Mouse (Mus musculus) CH12.LX (cell line): Measurements from ENCODE around the gene Col9a2. TPM values are rescaled to one million over a fixed set of nuclear protein-coding genes. Genes with fewer than 3 reads are reported as not detected.
A peak's percentile ranks its signal among the peaks of the same experiment; 100 is the strongest.

ENCODE experiments used
- DNase-seq: peaks from one replicate; pipeline ENCODE4 v3.0.0-alpha.2; 2013; ENCODE audit errors: extremely low read depth
- H3K27ac ChIP-seq: 2 replicates; pipeline ENCODE4 v1.5.1; 2012; ENCODE audit warnings: low read depth, mild to moderate bottlenecking, control low read depth, moderate library complexity; ENCODE audit not compliant: insufficient read depth
- H3K27me3 ChIP-seq: replicated peaks from 2 replicates; pipeline ENCODE3; 2012; ENCODE audit warnings: inconsistent platforms
- H3K36me3 ChIP-seq, 2 experiments: replicated peaks in 1 of 2; 2 replicates each; pipeline versions ENCODE3 to v1.6.1; 2012; ENCODE audit warnings: inconsistent platforms in 1 of 2, low read length in 1 of 2, mild to moderate bottlenecking in 1 of 2, mixed read lengths in 1 of 2, moderate library complexity in 1 of 2; ENCODE audit not compliant: control insufficient read depth in 1 of 2, insufficient read depth in 1 of 2
- H3K4me1 ChIP-seq, 2 experiments: 2 replicates each; pipeline ENCODE4 v1.6.1; 2012; ENCODE audit warnings: inconsistent platforms in 1 of 2, moderate library complexity in 1 of 2; ENCODE audit not compliant: insufficient read depth in 2 of 2, control insufficient read depth in 1 of 2
- H3K4me2 ChIP-seq: 2 replicates; pipeline ENCODE4 v1.6.1; 2012; ENCODE audit warnings: low read depth, mild to moderate bottlenecking, control low read depth; ENCODE audit not compliant: poor library complexity, insufficient read depth, severe bottlenecking
- H3K4me3 ChIP-seq, 3 experiments: fragments of 150-350 bp in 1 of 3; sonication (generic) in 1 of 3; replicated peaks in 1 of 3; 2 replicates each; pipeline versions ENCODE3 to v1.5.1; 2011 to 2012; ENCODE audit warnings: low read depth in 2 of 3, low read length in 2 of 3, mild to moderate bottlenecking in 2 of 3, moderate library complexity in 2 of 3, control low read depth in 1 of 3, improper control_type of control experiment in 1 of 3, inconsistent platforms in 1 of 3, mixed read lengths in 1 of 3; ENCODE audit not compliant: poor library complexity in 1 of 3
- H3K79me2 ChIP-seq: replicated peaks from 2 replicates; pipeline ENCODE4 v1.6.1; 2012; ENCODE audit warnings: mild to moderate bottlenecking, moderate library complexity; ENCODE audit not compliant: control insufficient read depth, poor library complexity, insufficient read depth, severe bottlenecking; ENCODE audit errors: extremely low read depth
- H3K9ac ChIP-seq: 2 replicates; pipeline ENCODE4 v1.6.1; 2012; ENCODE audit warnings: low read depth, mild to moderate bottlenecking, control low read depth, moderate library complexity; ENCODE audit not compliant: insufficient read depth
- H3K9me3 ChIP-seq: replicated peaks from 2 replicates; pipeline ENCODE3; 2012; ENCODE audit warnings: low read length, inconsistent platforms, mixed read lengths
- BHLHE40 ChIP-seq: IDR thresholded peaks from 2 replicates; pipeline ENCODE4 v1.6.1; 2011; ENCODE audit warnings: mild to moderate bottlenecking, low read depth, low read length, improper control_type of control experiment
- CHD1 ChIP-seq: IDR thresholded peaks from 2 replicates; pipeline ENCODE4 v1.6.1; 2012; ENCODE audit warnings: low read depth, low read length, improper control_type of control experiment, inconsistent platforms
- CHD2 ChIP-seq: IDR thresholded peaks from 2 replicates; pipeline ENCODE4 v1.6.1; 2011; ENCODE audit warnings: low read length, improper control_type of control experiment
- CTCF ChIP-seq, 2 experiments: IDR thresholded peaks in 1 of 2; conservative IDR thresholded peaks in 1 of 2; 2 replicates each; pipeline ENCODE4 v1.5.1; 2011 to 2012; ENCODE audit warnings: low read depth in 2 of 2, low read length in 2 of 2, improper control_type of control experiment in 1 of 2, inconsistent platforms in 1 of 2, mild to moderate bottlenecking in 1 of 2, moderate library complexity in 1 of 2
- E2F4 ChIP-seq: IDR thresholded peaks from 2 replicates; pipeline ENCODE4 v1.6.1; 2011; ENCODE audit warnings: low read depth, low read length, improper control_type of control experiment; ENCODE audit not compliant: insufficient replicate concordance
- ELF1 ChIP-seq: IDR thresholded peaks from 2 replicates; pipeline ENCODE4 v1.6.1; 2014; ENCODE audit warnings: low read depth, mild to moderate bottlenecking, inconsistent platforms, low read length, improper control_type of control experiment
- EP300 ChIP-seq: IDR thresholded peaks from 2 replicates; pipeline ENCODE4 v1.6.1; 2011; ENCODE audit warnings: low read length, improper control_type of control experiment
- ETS1 ChIP-seq: conservative IDR thresholded peaks from 2 replicates; pipeline ENCODE4 v1.6.1; 2012; ENCODE audit warnings: low read depth, mild to moderate bottlenecking, inconsistent platforms, low read length, improper control_type of control experiment, moderate library complexity
- GABPA ChIP-seq: IDR thresholded peaks from 2 replicates; pipeline ENCODE4 v1.6.1; 2012; ENCODE audit warnings: low read depth, low read length, improper control_type of control experiment, inconsistent platforms; ENCODE audit not compliant: insufficient replicate concordance
- HCFC1 ChIP-seq: IDR thresholded peaks from 2 replicates; pipeline ENCODE4 v1.6.1; 2012; ENCODE audit warnings: low read depth, mild to moderate bottlenecking, inconsistent platforms, low read length, improper control_type of control experiment
- IRF4 ChIP-seq: IDR thresholded peaks from 2 replicates; pipeline ENCODE4 v1.6.1; 2014; ENCODE audit warnings: low read depth, mild to moderate bottlenecking, inconsistent platforms, low read length, improper control_type of control experiment
- JUN ChIP-seq: IDR thresholded peaks from 2 replicates; pipeline ENCODE4 v1.6.1; 2011; ENCODE audit warnings: low read depth, mild to moderate bottlenecking, low read length, improper control_type of control experiment, moderate library complexity; ENCODE audit not compliant: insufficient read depth
- JUND ChIP-seq: conservative IDR thresholded peaks from 2 replicates; pipeline ENCODE4 v1.6.1; 2011; ENCODE audit warnings: low read depth, low read length, improper control_type of control experiment
- KAT2A ChIP-seq: IDR thresholded peaks from 2 replicates; pipeline ENCODE4 v1.6.1; 2012; ENCODE audit warnings: low read length, improper control_type of control experiment, inconsistent platforms; ENCODE audit not compliant: insufficient replicate concordance
- MAFK ChIP-seq: IDR thresholded peaks from 2 replicates; pipeline ENCODE4 v1.6.1; 2011; ENCODE audit warnings: low read length, improper control_type of control experiment; ENCODE audit not compliant: insufficient replicate concordance
- MAX ChIP-seq: IDR thresholded peaks from 2 replicates; pipeline ENCODE4 v1.6.1; 2011; ENCODE audit warnings: low read length, improper control_type of control experiment
- MAZ ChIP-seq: IDR thresholded peaks from 2 replicates; pipeline ENCODE4 v1.6.1; 2012; ENCODE audit warnings: low read depth, mild to moderate bottlenecking, inconsistent platforms, low read length, improper control_type of control experiment, moderate library complexity
- MEF2A ChIP-seq: IDR thresholded peaks from 2 replicates; pipeline ENCODE4 v1.6.1; 2014; ENCODE audit warnings: low read depth, mild to moderate bottlenecking, inconsistent platforms, low read length, improper control_type of control experiment, borderline replicate concordance
- MXI1 ChIP-seq: IDR thresholded peaks from 2 replicates; pipeline ENCODE4 v1.6.1; 2011; ENCODE audit warnings: mild to moderate bottlenecking, low read depth, low read length, improper control_type of control experiment
- MYC ChIP-seq: IDR thresholded peaks from 2 replicates; pipeline ENCODE4 v1.6.1; 2011; ENCODE audit warnings: low read depth, mild to moderate bottlenecking, improper control_type of control experiment, low read length
- NELFE ChIP-seq: IDR thresholded peaks from 2 replicates; pipeline ENCODE4 v1.6.1; 2011; ENCODE audit warnings: low read depth, low read length, improper control_type of control experiment
- NRF1 ChIP-seq: IDR thresholded peaks from 2 replicates; pipeline ENCODE4 v1.6.1; 2014; ENCODE audit warnings: low read depth, mild to moderate bottlenecking, inconsistent platforms, low read length, improper control_type of control experiment, moderate library complexity
- PAX5 ChIP-seq: IDR thresholded peaks from 2 replicates; pipeline ENCODE4 v1.6.1; 2012; ENCODE audit warnings: low read length, inconsistent platforms, mixed read lengths
- POLR2A ChIP-seq: IDR thresholded peaks from 2 replicates; pipeline ENCODE4 v1.6.1; 2011; ENCODE audit warnings: low read depth, mild to moderate bottlenecking, improper control_type of control experiment, low read length
- POLR2AphosphoS2 ChIP-seq: IDR thresholded peaks from 2 replicates; pipeline ENCODE4 v1.6.1; 2011; ENCODE audit warnings: low read depth, low read length, improper control_type of control experiment
- RAD21 ChIP-seq: IDR thresholded peaks from 2 replicates; pipeline ENCODE4 v1.6.1; 2011; ENCODE audit warnings: low read depth, mild to moderate bottlenecking, low read length, improper control_type of control experiment, moderate library complexity
- RCOR1 ChIP-seq: conservative IDR thresholded peaks from 2 replicates; pipeline ENCODE4 v1.6.1; 2012; ENCODE audit warnings: low read depth, mild to moderate bottlenecking, inconsistent platforms, low read length, improper control_type of control experiment
- SIN3A ChIP-seq: IDR thresholded peaks from 2 replicates; pipeline ENCODE4 v1.6.1; 2012; ENCODE audit warnings: low read length, improper control_type of control experiment, inconsistent platforms
- SMC3 ChIP-seq: IDR thresholded peaks from 2 replicates; pipeline ENCODE4 v1.6.1; 2011; ENCODE audit warnings: low read depth, low read length, improper control_type of control experiment
- TBP ChIP-seq: conservative IDR thresholded peaks from 2 replicates; pipeline ENCODE4 v1.6.1; 2011; ENCODE audit warnings: low read depth, low read length, improper control_type of control experiment
- TCF12 ChIP-seq: IDR thresholded peaks from 2 replicates; pipeline ENCODE4 v1.6.1; 2014; ENCODE audit warnings: low read depth, mild to moderate bottlenecking, inconsistent platforms, low read length, improper control_type of control experiment
- UBTF ChIP-seq: IDR thresholded peaks from 2 replicates; pipeline ENCODE4 v1.6.1; 2012; ENCODE audit warnings: low read depth, mild to moderate bottlenecking, inconsistent platforms, low read length, improper control_type of control experiment, moderate library complexity
- USF1 ChIP-seq: IDR thresholded peaks from 2 replicates; pipeline ENCODE4 v1.6.1; 2014; ENCODE audit warnings: low read depth, mild to moderate bottlenecking, inconsistent platforms, low read length, improper control_type of control experiment
- USF2 ChIP-seq: conservative IDR thresholded peaks from 2 replicates; pipeline ENCODE4 v1.6.1; 2011; ENCODE audit warnings: low read depth, low read length, improper control_type of control experiment
- ZC3H11A ChIP-seq: IDR thresholded peaks from 2 replicates; pipeline ENCODE4 v1.6.1; 2012; ENCODE audit warnings: low read depth, mild to moderate bottlenecking, inconsistent platforms, low read length, improper control_type of control experiment
- ZKSCAN1 ChIP-seq: IDR thresholded peaks from 2 replicates; pipeline ENCODE4 v1.6.1; 2012; ENCODE audit warnings: low read depth, inconsistent platforms, low read length, improper control_type of control experiment, borderline replicate concordance
- ZMIZ1 ChIP-seq: IDR thresholded peaks from 2 replicates; pipeline ENCODE4 v1.6.1; 2012; ENCODE audit warnings: low read depth, mild to moderate bottlenecking, inconsistent platforms, low read length, improper control_type of control experiment
- ZNF384 ChIP-seq: IDR thresholded peaks from 2 replicates; pipeline ENCODE4 v1.6.1; 2012; ENCODE audit warnings: low read depth, low read length, improper control_type of control experiment, inconsistent platforms
- dilution Hi-C: fragments of 300-500 bp; cut with MboI; formaldehyde crosslinking; loops from 2 replicates; pipeline ENCODE4 v1.14.3; 2020; ENCODE audit warnings: low sequenced_read_pairs; ENCODE audit not compliant: extremely low pct_unique_long_range_greater_than_20kb, extremely low pct_ligation_motif_present
- in situ Hi-C: fragments of 300-500 bp; cut with MboI; formaldehyde crosslinking; loops from 3 replicates; pipeline ENCODE4 v1.14.3; 2019; ENCODE audit warnings: low sequenced_read_pairs, low pct_ligation_motif_present, low pct_unique_long_range_greater_than_20kb, mixed read lengths
- polyA plus RNA-seq: library from polyadenylated mRNA; unstranded; fragments of >175 nt; gene quantifications from 2 replicates; pipeline ENCODE4 v1.2.1, GENCODE M21; 2012; ENCODE audit warnings: low read depth; ENCODE audit not compliant: insufficient read length
- total RNA-seq, 2 experiments: library from RNA; depleted of rRNA; stranded (reverse); fragments of 300-350 nt in 1 of 2; fragments of >200 nt in 1 of 2; gene quantifications; 2 replicates each; pipeline ENCODE4 v1.2.3; 2012 to 2014

Gene Col9a2
- total and polyA plus RNA-seq, 3 experiments: not detected

GRCm38 (mm10) chr4:121014594-121015267 is 24.5 kb upstream of the Col9a2 start:
- peaks cover 0 to 15% of the 10 kb centered on the region in 2 experiments for H3K36me3 ChIP-seq
- peak overlapping the region; percentile 59 for H3K9ac ChIP-seq
- no peak for TF ChIP-seq ZMIZ1
- TF ChIP-seq USF2: peak; percentile 47; the same call in 1 of the 2 replicates
- TF ChIP-seq RAD21: no peak
- TF ChIP-seq SMC3: no peak
- TF ChIP-seq ZKSCAN1: no peak
- no peak for TF ChIP-seq MEF2A
- TF ChIP-seq TBP: peak; percentile 75; the same call in 1 of the 2 replicates
- TF ChIP-seq NELFE: no peak
- TF ChIP-seq POLR2A: peak; percentile 33; the same call in 1 of the 2 replicates
- peak; percentile 99 for TF ChIP-seq MXI1
- TF ChIP-seq MAFK: no peak
- no peak for TF ChIP-seq PAX5
- TF ChIP-seq HCFC1: peak; percentile 10; the same call in 1 of the 2 replicates
- TF ChIP-seq ETS1: peak; percentile 56; the same call in 1 of the 2 replicates
- peak; percentile 54 for TF ChIP-seq USF1
- peak; percentile 14; the same call in 1 of the 2 replicates for TF ChIP-seq ZNF384
- no peak for TF ChIP-seq BHLHE40
- no peak for TF ChIP-seq KAT2A
- TF ChIP-seq CHD1: peak; percentile 24; the same call in 1 of the 2 replicates
- no peak for TF ChIP-seq NRF1
- TF ChIP-seq CHD2: no peak
- peak; percentile 96 for TF ChIP-seq SIN3A
- no peak for TF ChIP-seq UBTF
- TF ChIP-seq E2F4: no peak
- 0 out of 2 replicates have a peak, but pooled peaks have one; percentile 11 for TF ChIP-seq JUND
- no peak for TF ChIP-seq GABPA
- TF ChIP-seq ZC3H11A: no peak
- no peak for TF ChIP-seq MAZ
- no peak for TF ChIP-seq TCF12
- TF ChIP-seq RCOR1: no peak
- no peak for TF ChIP-seq JUN
- peak; percentile 90 for TF ChIP-seq MAX
- TF ChIP-seq ELF1: peak; percentile 40
- TF ChIP-seq IRF4: peak; percentile 67
- peak; percentile 97 for TF ChIP-seq MYC
- no peak for TF ChIP-seq CTCF (conservative IDR thresholded peaks at IDR 0.05 in 1 of 2, IDR thresholded peaks at IDR 0.05 in 1 of 2; ENCODE audit: low read depth in 2 of 2, low read length in 2 of 2)
- TF ChIP-seq POLR2AphosphoS2: no peak
- TF ChIP-seq EP300: peak; percentile 56; the same call in 1 of the 2 replicates
- peak overlapping the region; percentile 67; the same call in 1 of the 2 replicates for H3K27ac ChIP-seq
- in situ Hi-C loops (no loop called here), dilution Hi-C loops (no loop called here)
- H3K4me2 ChIP-seq: peak overlapping the region; percentile 100
- peaks cover 63% of the 10 kb centered on the region for H3K79me2 ChIP-seq
- H3K4me1 ChIP-seq: peaks cover 3 to 48% of the 10 kb centered on the region in 2 experiments
- H3K4me3 ChIP-seq: peak overlapping the region; percentile 91 to 98 (median 97)
- DNase-seq: peak; percentile 89
- no peaks in the 10 kb centered on the region for H3K9me3 ChIP-seq
- H3K27me3 ChIP-seq: no peaks in the 10 kb centered on the region
